Mouse (Mus musculus) lung, postnatal 14 days (tissue): ENCODE results near the gene Lins1.

Experiments
- DNase-seq: peaks from one replicate; pipeline ENCODE4 v3.0.0; 2021

Lins1 gene

GRCm38 (mm10) chr7:66733882-66734281 lies 44.2 kb downstream of the Lins1 start:
- DNase-seq, result no peak

GRCm38 (mm10) chr7:66734466-66734865 lies 44.8 kb downstream of the Lins1 start:
- DNase-seq, result no peak

- DNase-seq, result peak; percentile 5
Observed at GRCm38 (mm10) chr7:66734993-66735392, 45.3 kb downstream of the Lins1 start.

GRCm38 (mm10) chr7:66737418-66737817 lies 47.7 kb downstream of the Lins1 start:
- DNase-seq, result no peak

- no peak for DNase-seq
Observed at GRCm38 (mm10) chr7:66741008-66741407, 51.3 kb downstream of the Lins1 start.

GRCm38 (mm10) chr7:66741412-66741811 lies 51.7 kb downstream of the Lins1 start:
- no peak for DNase-seq

- peak; percentile 14 for DNase-seq
Observed at GRCm38 (mm10) chr7:66743377-66743781, 53.7 kb downstream of the Lins1 start, which contains the start of gene Cers3. TSS of gene Cers3 (plus strand) at chr7:66743504.

GRCm38 (mm10) chr7:66746972-66747371 lies 57.3 kb downstream of the Lins1 start:
- DNase-seq, result no peak

- no peak for DNase-seq
Observed at GRCm38 (mm10) chr7:66749998-66750397, 60.3 kb downstream of the Lins1 start.

GRCm38 (mm10) chr7:66753816-66754215 lies 64.1 kb downstream of the Lins1 start:
- no peak for DNase-seq

- no peak for DNase-seq
Observed at GRCm38 (mm10) chr7:66755611-66756010, 65.9 kb downstream of the Lins1 start.
